In genomic region chr5:125306372-125306771, GRCm38 (mm10) we compare ENCODE assay signal across 19 mouse cellular contexts. TPM values are rescaled to one million over a fixed set of nuclear protein-coding genes. Genes with fewer than 3 reads are reported as not detected.
DNase-seq lines count a peak whose midpoint lies in the region; ATAC-seq and TF ChIP-seq lines count a peak whose summit lies in the region.
"Had no signal": no experiment of that assay in that cellular context is flagged by ENCODE, and none has a peak within 500 bp of the region (broad histone marks: within the 10 kb centered on the region; RNA-seq: fewer than 3 reads in every experiment).

No protein-coding gene starts in this region.

- ATAC-seq in neural tube, embryonic 15.5 days (ENCODE audit: low FRiP score): no peak
- ATAC-seq in hematopoietic stem cell, adult 5-6 weeks (replicated peaks in 1 of 2; ENCODE audit: insufficient read depth in 1 of 2, low FRiP score in 2 of 2, low TSS enrichment in 1 of 2, low read depth in 1 of 2, poor library complexity in 2 of 2, severe bottlenecking in 2 of 2): peak; percentile 49 to 76; a peak in 1 of 4 replicates
- ATAC-seq: forebrain, embryonic 16.5 days had no signal

- TF ChIP-seq CTCF in layer of hippocampus, adult 2 months (conservative IDR thresholded peaks at IDR 0.05): peak; percentile 59

- DNase-seq in layer of hippocampus, adult 2 months (ENCODE audit: low spot score in 2 of 2): no peak
- DNase-seq in layer of hippocampus, postnatal 14 days (ENCODE audit: low spot score in 2 of 2): no peak
- DNase-seq in neural tube, embryonic 10.5 days (ENCODE audit: extremely low spot score, low spot score): no peak
- no peak for DNase-seq in embryo, embryonic 10.5 days (ENCODE audit: low spot score)
- no peak for DNase-seq in layer of hippocampus, adult 9-10 months (ENCODE audit: low spot score)
- DNase-seq: cerebellum, adult 18-20 months; embryo, embryonic 11 days; gastrocnemius, postnatal 10 days; kidney, adult 9 months; layer of hippocampus, adult 9-11 months; thymus, postnatal 25 days had no signal

- WGBS in neural tube, embryonic 15.5 days: 89% methylated on average over 7 of the region's 7 CpGs

- peaks cover 16% of the 10 kb centered on the region; the same call in 1 of the 2 replicates for H3K4me1 ChIP-seq in neural tube, embryonic 15.5 days

- H3K27ac ChIP-seq in layer of hippocampus, adult 2 months: no peak overlapping the region
- 0 out of 2 replicates have a peak overlapping the region, but pooled peaks have one; percentile 5 for H3K27ac ChIP-seq in neural tube, embryonic 15.5 days (replicated peaks)
- H3K27ac ChIP-seq: hindbrain, embryonic 13.5 days; neural tube, embryonic 12.5 days; stomach, embryonic 15.5 days had no signal

- no peak overlapping the region for H3K9ac ChIP-seq in neural tube, embryonic 15.5 days (replicated peaks)
- H3K9ac ChIP-seq: hindbrain, embryonic 13.5 days; neural tube, embryonic 12.5 days; stomach, embryonic 15.5 days had no signal

- no peaks in the 10 kb centered on the region; the same call in 1 of the 2 replicates for H3K36me3 ChIP-seq in neural tube, embryonic 15.5 days
- H3K36me3 ChIP-seq: neural tube, embryonic 12.5 days had no signal

- no peak overlapping the region for H3K4me2 ChIP-seq in neural tube, embryonic 15.5 days
- H3K4me2 ChIP-seq: heart, embryonic 12.5 days; hindbrain, embryonic 13.5 days; neural tube, embryonic 12.5 days; stomach, embryonic 15.5 days had no signal

- H3K4me3 ChIP-seq in layer of hippocampus, adult 2 months: no peak overlapping the region
- no peak overlapping the region for H3K4me3 ChIP-seq in neural tube, embryonic 15.5 days (replicated peaks)
- H3K4me3 ChIP-seq: heart, embryonic 12.5 days; hindbrain, embryonic 13.5 days; neural tube, embryonic 12.5 days; stomach, embryonic 15.5 days had no signal

- H3K9me3 ChIP-seq in neural tube, embryonic 15.5 days (replicated peaks): no peaks in the 10 kb centered on the region
- H3K9me3 ChIP-seq: heart, embryonic 12.5 days; hindbrain, embryonic 13.5 days; neural tube, embryonic 12.5 days; stomach, embryonic 15.5 days had no signal

- no peaks in the 10 kb centered on the region for H3K27me3 ChIP-seq in neural tube, embryonic 15.5 days (replicated peaks)
- H3K27me3 ChIP-seq: CH12.LX; heart, embryonic 12.5 days; hindbrain, embryonic 13.5 days; neural tube, embryonic 12.5 days; stomach, embryonic 15.5 days had no signal

RNA-seq across cellular contexts. Expression of gene Scarb1, which starts 34.5 kb away (rescaled TPM):
- 10 to 100 TPM; 34.5 to 35.1 TPM for total RNA-seq in layer of hippocampus, adult 2 months (2021)
- 10 to 100 TPM; 46.1 to 54.3 TPM for total RNA-seq in layer of hippocampus, postnatal 14 days (2021)
- 50.5 and 55.5 TPM in 2 replicates for polyA plus RNA-seq in neural tube, embryonic 15.5 days (2015; fragmentation: Nextera tagmentation; extraction: Ambion mirVana)
- 35.7 and 45.6 TPM in 2 replicates for total RNA-seq in hematopoietic stem cell, adult 5-6 weeks (2017)
